Mouse (Mus musculus) T-helper 17 cell (primary cell): Measurements from ENCODE around the gene Snap91.

Experiments used
- in situ Hi-C, 2 experiments: fragments of 300-600 bp; cut with MboI, MseI; formaldehyde crosslinking; loops; 1 replicate in 1 of 2; 2 replicates in 1 of 2; pipeline ENCODE4 v1.15.1; 2025; ENCODE audit warnings: high pct_unique_total_duplicates in 2 of 2

The Snap91 gene

GRCm38 (mm10) chr9:86762477-86763376 is 117.7 kb downstream of the Snap91 start:
- in situ Hi-C loops: no loop called here

- in situ Hi-C loops: no loop called here
Measured at GRCm38 (mm10) chr9:86745926-86746581, 134.4 kb downstream of the Snap91 start.

- in situ Hi-C loops: loop anchor here in 1 of 2 experiments (5.0 kb wide), 1 partner anchor 152 kb away; no protein-coding TSS in a partner anchor
Measured at GRCm38 (mm10) chr9:86744041-86744440, 136.4 kb downstream of the Snap91 start.

- in situ Hi-C loops: loop anchor here in 1 of 2 experiments (5.0 kb wide), 1 partner anchor 151 kb away; no protein-coding TSS in a partner anchor
Measured at GRCm38 (mm10) chr9:86742959-86743911, 137.2 kb downstream of the Snap91 start, which contains the start of gene Prss35. Prss35 (plus strand) TSS chr9:86743649.

- in situ Hi-C loops: loop anchor here (5.0 to 10.0 kb wide), 2 partner anchors 148 to 445 kb away; no protein-coding TSS in a partner anchor
Measured at GRCm38 (mm10) chr9:86739971-86740370, 140.5 kb downstream of the Snap91 start.

GRCm38 (mm10) chr9:86738801-86739200 is 141.7 kb downstream of the Snap91 start:
- in situ Hi-C loops: loop anchor here in 1 of 2 experiments (5.0 to 10.0 kb wide), 2 partner anchors 146 to 446 kb away; no protein-coding TSS in a partner anchor

GRCm38 (mm10) chr9:86738067-86738466 is 142.4 kb downstream of the Snap91 start:
- in situ Hi-C loops: loop anchor here in 1 of 2 experiments (5.0 to 10.0 kb wide), 2 partner anchors 146 to 447 kb away; no protein-coding TSS in a partner anchor

- in situ Hi-C loops: loop anchor here in 1 of 2 experiments (5.0 to 10.0 kb wide), 2 partner anchors 145 to 448 kb away; no protein-coding TSS in a partner anchor
Measured at GRCm38 (mm10) chr9:86736991-86737390, 143.5 kb downstream of the Snap91 start.

GRCm38 (mm10) chr9:86734795-86735194 is 145.7 kb downstream of the Snap91 start:
- in situ Hi-C loops: loop anchor here in 1 of 2 experiments (5.0 to 10.0 kb wide), 2 partner anchors 142 to 450 kb away; no protein-coding TSS in a partner anchor

GRCm38 (mm10) chr9:86734357-86734756 is 146.1 kb downstream of the Snap91 start:
- in situ Hi-C loops: loop anchor here in 1 of 2 experiments (10.0 kb wide), 1 partner anchor 450 kb away; no protein-coding TSS in a partner anchor

- in situ Hi-C loops: loop anchor here in 1 of 2 experiments (10.0 kb wide), 1 partner anchor 455 kb away; no protein-coding TSS in a partner anchor
Measured at GRCm38 (mm10) chr9:86729811-86730210, 150.6 kb downstream of the Snap91 start.

- in situ Hi-C loops: no loop called here
Measured at GRCm38 (mm10) chr9:86729084-86729483, 151.4 kb downstream of the Snap91 start.

GRCm38 (mm10) chr9:86728214-86728814 is 152.1 kb downstream of the Snap91 start:
- in situ Hi-C loops: no loop called here

- in situ Hi-C loops: no loop called here
Measured at GRCm38 (mm10) chr9:86726381-86726720, 154.1 kb downstream of the Snap91 start.

- in situ Hi-C loops: no loop called here
Measured at GRCm38 (mm10) chr9:86725604-86726380, 154.7 kb downstream of the Snap91 start.

- in situ Hi-C loops: no loop called here
Measured at GRCm38 (mm10) chr9:86725066-86725465, 155.4 kb downstream of the Snap91 start.

- in situ Hi-C loops: no loop called here
Measured at GRCm38 (mm10) chr9:86720794-86721193, 159.7 kb downstream of the Snap91 start.

GRCm38 (mm10) chr9:86720227-86720626 is 160.2 kb downstream of the Snap91 start:
- in situ Hi-C loops: no loop called here

GRCm38 (mm10) chr9:86717119-86717518 is 163.3 kb downstream of the Snap91 start:
- in situ Hi-C loops: no loop called here
